Mouse (Mus musculus) hindbrain, embryonic 14.5 days (tissue): ENCODE measurements at regions not wholly inside any gene's neighbourhood (a gene's known extent, or its start where the extent isn't known, plus 50 kb on each side); places are given as distances from the start of the nearest gene placed in this dataset.

ENCODE experiments used
- ATAC-seq: fragments of 200-750 bp; cut with Nextera tagmentation; 2 replicates; pipeline ENCODE4 v1.8.0; 2017; ENCODE audit warnings: moderate number of reproducible peaks, mild to moderate bottlenecking, moderate TSS enrichment, moderate library complexity; ENCODE audit not compliant: low FRiP score
- DNase-seq: peaks from one replicate; pipeline ENCODE4 v3.0.0-alpha.2; 2015; ENCODE audit warnings: low spot score
- H3K27ac ChIP-seq: fragments of 300-500 bp; sonication (generic); 2 replicates; pipeline ENCODE4 v1.5.1; 2014; ENCODE audit warnings: mild to moderate bottlenecking, moderate library complexity
- H3K27me3 ChIP-seq: fragments of 300-500 bp; sonication (generic); 2 replicates; pipeline ENCODE4 v1.6.1; 2014; ENCODE audit warnings: mild to moderate bottlenecking, low read length, mixed read lengths; ENCODE audit not compliant: control insufficient read depth, insufficient read depth
- H3K36me3 ChIP-seq: fragments of 300-500 bp; sonication (generic); replicated peaks from 2 replicates; pipeline ENCODE4 v1.6.1; 2014; ENCODE audit not compliant: control insufficient read depth, insufficient read depth
- H3K4me1 ChIP-seq: fragments of 300-500 bp; sonication (generic); replicated peaks from 2 replicates; pipeline ENCODE4 v1.6.1; 2014; ENCODE audit warnings: antibody characterized with exemption, low read length, mixed read lengths; ENCODE audit not compliant: control insufficient read depth, insufficient read depth
- H3K4me2 ChIP-seq: fragments of 300-500 bp; sonication (generic); replicated peaks from 2 replicates; pipeline ENCODE4 v1.6.1; 2014; ENCODE audit warnings: mild to moderate bottlenecking, moderate library complexity
- H3K4me3 ChIP-seq: fragments of 300-500 bp; sonication (generic); replicated peaks from 2 replicates; pipeline ENCODE4 v1.5.1; 2014; ENCODE audit warnings: mild to moderate bottlenecking, low read length
- H3K9ac ChIP-seq: fragments of 300-500 bp; sonication (generic); 2 replicates; pipeline ENCODE4 v1.6.1; 2014
- H3K9me3 ChIP-seq: fragments of 300-500 bp; sonication (generic); 2 replicates; pipeline ENCODE4 v1.6.1; 2016; ENCODE audit warnings: low read length; ENCODE audit not compliant: control insufficient read depth
- WGBS: fragments of 180-500 bp; shearing (Covaris S2); extraction: QIAGEN DNeasy Blood & Tissue Kit; methylation state at CpG from one replicate; pipeline ENCODE4 v1.1.7; 2014; 5-methylcytosine and 5-hydroxymethylcytosine counted together

DNA sequence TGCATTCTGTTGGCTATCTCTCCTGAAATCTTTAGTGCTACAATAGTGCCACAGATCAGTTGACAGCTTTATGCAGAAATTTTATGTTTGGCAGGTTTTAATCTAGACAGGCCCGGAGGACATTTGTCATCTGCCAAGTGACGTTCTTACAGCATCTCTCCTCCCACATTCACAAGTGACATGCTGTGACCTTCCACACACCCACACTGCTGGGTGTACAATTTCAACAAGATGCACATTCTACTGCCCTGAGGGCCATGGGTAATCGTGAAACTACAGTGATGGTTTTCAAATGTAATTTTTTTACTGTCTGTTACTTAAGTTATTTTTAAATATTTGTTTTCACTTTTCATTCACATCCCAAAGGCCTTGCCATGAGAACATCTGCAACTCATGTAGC, 639.2 kb upstream of the Gm11114 start:
- Histone ChIP-seq H3K9ac (no peak overlapping the region), H3K27me3 (no peaks in the 10 kb centered on the region), H3K4me1 (no peaks in the 10 kb centered on the region), H3K9me3 (no peaks in the 10 kb centered on the region), H3K4me2 (no peak overlapping the region), H3K36me3 (no peaks in the 10 kb centered on the region), H3K4me3 (no peak overlapping the region), H3K27ac (no peak overlapping the region)
- 64% methylated on average over 3 of the region's 3 CpGs for WGBS
- ATAC-seq (no peak), DNase-seq (no peak)

DNA sequence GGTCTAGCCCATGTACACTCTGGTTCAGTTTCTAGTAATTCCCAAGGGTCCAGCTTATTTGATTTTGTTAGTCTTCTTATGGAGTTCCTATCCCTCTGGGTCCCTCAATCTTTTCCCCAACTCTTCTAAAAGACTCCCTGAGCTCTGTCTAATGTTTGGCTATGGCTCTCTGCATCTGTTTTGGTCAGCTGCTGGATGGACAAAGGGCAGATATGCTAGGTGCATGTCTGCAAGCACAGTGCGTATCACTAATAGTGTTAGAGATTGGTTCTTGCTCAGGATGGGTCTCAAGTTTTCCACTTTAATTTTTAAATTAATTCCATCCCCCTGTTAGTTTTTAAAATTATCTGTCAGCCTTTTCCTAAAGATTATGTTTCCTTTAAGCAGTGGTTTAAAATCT, 634.2 kb upstream of the Gm11114 start:
- ATAC-seq (no peak), DNase-seq (no peak)
- no peaks in the 10 kb centered on the region for H3K4me1 ChIP-seq
- H3K9ac ChIP-seq = no peak overlapping the region
- H3K27ac ChIP-seq = no peak overlapping the region
- no peaks in the 10 kb centered on the region for H3K27me3 ChIP-seq
- no peaks in the 10 kb centered on the region for H3K36me3 ChIP-seq
- no peaks in the 10 kb centered on the region for H3K9me3 ChIP-seq
- WGBS = 100% methylated on average over 1 of the region's 1 CpGs
- H3K4me3 ChIP-seq = no peak overlapping the region
- H3K4me2 ChIP-seq = no peak overlapping the region

DNA sequence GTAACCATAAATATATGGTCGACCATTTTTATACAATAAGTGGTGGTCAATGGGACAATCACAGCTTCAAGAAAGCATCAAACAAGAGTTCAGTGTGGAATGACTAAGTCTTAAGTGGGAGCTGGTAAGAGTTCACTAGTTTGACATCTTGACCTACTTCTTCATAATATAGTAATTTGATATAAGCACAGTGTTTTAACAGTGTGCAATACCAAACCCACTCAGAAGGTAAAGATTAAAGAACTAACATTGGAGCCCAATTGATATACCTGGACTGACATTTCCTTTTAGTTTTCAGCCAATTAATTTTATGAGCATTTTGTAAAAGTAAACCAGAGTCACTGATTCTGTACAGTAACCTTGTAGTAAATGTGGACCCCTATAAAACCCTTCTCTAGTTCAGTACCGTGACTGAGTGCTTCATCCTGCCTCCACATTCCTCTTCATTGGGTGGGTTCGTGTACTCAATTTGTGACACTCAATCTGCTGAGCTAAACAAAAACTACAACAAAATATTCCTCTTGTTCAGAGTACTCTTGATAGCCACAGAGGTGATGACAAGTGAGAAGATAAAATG, 593.9 kb upstream of the Gm11114 start:
- Histone ChIP-seq H3K27me3 (no peaks in the 10 kb centered on the region), H3K36me3 (no peaks in the 10 kb centered on the region), H3K9ac (no peak overlapping the region), H3K4me3 (no peak overlapping the region), H3K27ac (no peak overlapping the region), H3K4me2 (no peak overlapping the region), H3K9me3 (no peaks in the 10 kb centered on the region), H3K4me1 (no peaks in the 10 kb centered on the region)
- ATAC-seq (no peak), DNase-seq (no peak)
- 81% methylated on average over 3 of the region's 3 CpGs for WGBS

DNA sequence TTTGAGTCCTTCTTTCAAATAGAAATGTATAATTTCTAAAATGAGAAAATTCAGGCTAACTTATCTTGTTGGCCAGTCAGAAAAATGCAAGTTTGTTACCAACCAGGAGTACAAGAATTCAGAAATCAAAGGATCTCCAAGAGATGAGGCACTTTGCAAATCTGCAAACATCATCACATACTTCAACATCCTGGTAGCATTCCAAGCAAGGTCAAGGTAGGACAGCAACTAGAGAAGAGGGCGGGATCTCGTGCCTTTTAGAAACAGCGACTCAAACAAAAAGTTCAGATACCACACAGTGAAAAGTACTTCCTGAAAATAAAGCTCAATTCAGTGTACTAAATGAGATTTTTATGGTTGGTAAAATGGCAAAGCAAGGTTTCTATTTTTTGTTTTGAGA, 593.2 kb upstream of the Gm11114 start:
- Histone ChIP-seq H3K4me3 (no peak overlapping the region), H3K4me2 (no peak overlapping the region), H3K36me3 (no peaks in the 10 kb centered on the region), H3K9me3 (no peaks in the 10 kb centered on the region), H3K27me3 (no peaks in the 10 kb centered on the region), H3K9ac (no peak overlapping the region), H3K4me1 (no peaks in the 10 kb centered on the region), H3K27ac (no peak overlapping the region)
- DNase-seq (no peak), ATAC-seq (no peak)
- 92% methylated on average over 3 of the region's 3 CpGs for WGBS

DNA sequence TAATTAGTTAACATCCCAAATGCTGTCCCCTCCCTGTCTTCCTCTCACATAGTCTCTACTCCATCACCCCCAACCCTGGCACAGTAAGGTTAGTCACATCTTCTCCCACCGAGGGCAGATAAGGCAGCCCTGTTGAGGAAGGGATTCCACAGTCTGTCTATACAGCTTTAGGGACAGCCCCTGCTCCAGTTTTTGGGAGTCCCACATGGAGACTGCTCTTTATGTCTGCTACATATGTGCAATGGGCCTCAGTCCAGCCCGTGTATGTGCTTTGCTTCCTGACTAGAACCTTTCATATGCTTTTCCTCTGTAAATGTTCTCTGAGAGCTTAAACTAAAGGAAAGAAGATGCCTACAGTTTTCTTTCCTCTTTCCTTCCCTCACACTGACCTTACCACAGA, 592.1 kb upstream of the Gm11114 start:
- Histone ChIP-seq H3K27ac (no peak overlapping the region), H3K9ac (no peak overlapping the region), H3K27me3 (no peaks in the 10 kb centered on the region), H3K4me2 (no peak overlapping the region), H3K36me3 (no peaks in the 10 kb centered on the region), H3K9me3 (0 out of 2 replicates have a peak, but pooled peaks cover 6% of the 10 kb centered on the region), H3K4me3 (no peak overlapping the region), H3K4me1 (no peaks in the 10 kb centered on the region)
- 92% methylated on average over 2 of the region's 2 CpGs for WGBS
- ATAC-seq (no peak), DNase-seq (no peak)

DNA sequence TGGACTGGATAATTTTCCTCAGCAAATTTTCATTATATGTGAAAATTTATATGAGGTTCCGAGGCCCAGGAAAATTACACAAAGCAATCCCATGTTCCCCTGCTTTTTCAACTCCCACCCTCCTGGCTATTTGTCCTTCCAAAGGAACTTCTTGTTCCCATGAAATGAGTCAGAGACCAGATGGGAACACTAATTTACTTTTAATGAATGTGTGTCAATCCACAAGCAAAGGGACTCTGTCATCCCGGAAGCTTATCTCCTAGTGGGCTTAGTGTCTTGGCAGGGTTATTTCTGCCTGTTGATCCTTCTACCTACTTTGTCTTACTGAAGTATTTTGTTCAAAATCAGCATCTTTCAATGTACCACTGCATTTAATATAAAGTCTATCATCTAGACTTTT, 573.3 kb upstream of the Gm11114 start:
- 67% methylated on average over 2 of the region's 2 CpGs for WGBS
- Histone ChIP-seq H3K9ac (no peak overlapping the region), H3K9me3 (no peaks in the 10 kb centered on the region), H3K4me2 (no peak overlapping the region), H3K36me3 (no peaks in the 10 kb centered on the region), H3K4me1 (no peaks in the 10 kb centered on the region), H3K27ac (no peak overlapping the region), H3K27me3 (no peaks in the 10 kb centered on the region), H3K4me3 (no peak overlapping the region)
- ATAC-seq (no peak), DNase-seq (no peak)

DNA sequence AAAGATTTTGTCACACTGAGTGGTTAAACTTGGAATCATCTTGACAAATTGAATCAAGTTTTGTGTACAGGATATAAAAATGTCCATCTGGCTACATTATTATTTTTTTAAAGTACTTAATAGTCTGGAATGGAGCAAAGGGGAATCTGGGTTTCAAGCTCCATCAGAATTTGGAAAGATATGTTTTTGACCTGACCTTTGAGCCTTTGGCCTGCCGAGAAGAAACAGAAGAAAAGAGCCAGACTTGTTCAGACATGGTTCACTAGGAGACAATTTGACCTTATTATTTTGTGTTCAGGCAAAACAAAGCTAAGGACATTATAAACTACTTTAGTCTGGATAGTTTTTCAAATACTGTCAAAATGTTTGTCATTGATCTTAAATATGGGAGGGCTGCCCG, 572.2 kb upstream of the Gm11114 start:
- no peaks in the 10 kb centered on the region for H3K9me3 ChIP-seq
- no peaks in the 10 kb centered on the region for H3K36me3 ChIP-seq
- WGBS = 60% methylated on average over 2 of the region's 2 CpGs
- ATAC-seq = no peak
- no peak overlapping the region for H3K9ac ChIP-seq
- no peak for DNase-seq
- H3K4me3 ChIP-seq = no peak overlapping the region
- H3K4me2 ChIP-seq = no peak overlapping the region
- H3K4me1 ChIP-seq = no peaks in the 10 kb centered on the region
- H3K27me3 ChIP-seq = no peaks in the 10 kb centered on the region
- no peak overlapping the region for H3K27ac ChIP-seq

DNA sequence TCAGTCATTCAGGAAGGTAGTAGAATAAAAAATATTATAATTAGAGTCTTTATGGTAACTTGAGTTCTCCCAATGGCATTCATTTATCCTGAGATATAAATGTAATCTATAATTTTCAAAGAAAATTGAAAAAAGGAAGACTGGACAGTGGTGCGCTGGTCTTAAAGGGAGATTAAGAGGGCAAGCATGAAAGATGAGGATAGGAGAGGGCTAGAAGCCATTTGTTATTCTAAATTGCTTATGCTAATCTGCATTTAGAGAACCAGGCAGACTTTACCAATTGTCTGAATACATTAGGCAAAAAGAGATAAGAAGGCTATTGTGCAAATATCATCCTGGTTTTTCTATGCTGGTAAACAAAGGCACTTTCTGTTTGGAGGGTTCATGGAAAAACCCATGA, 558.2 kb upstream of the Gm11114 start:
- H3K4me2 ChIP-seq = no peak overlapping the region
- no peaks in the 10 kb centered on the region for H3K4me1 ChIP-seq
- 54% methylated on average over 1 of the region's 1 CpGs for WGBS
- no peaks in the 10 kb centered on the region for H3K36me3 ChIP-seq
- no peak overlapping the region for H3K4me3 ChIP-seq
- no peak for ATAC-seq
- H3K27ac ChIP-seq = no peak overlapping the region
- no peaks in the 10 kb centered on the region for H3K27me3 ChIP-seq
- H3K9me3 ChIP-seq = no peaks in the 10 kb centered on the region
- H3K9ac ChIP-seq = no peak overlapping the region
- DNase-seq = no peak

DNA sequence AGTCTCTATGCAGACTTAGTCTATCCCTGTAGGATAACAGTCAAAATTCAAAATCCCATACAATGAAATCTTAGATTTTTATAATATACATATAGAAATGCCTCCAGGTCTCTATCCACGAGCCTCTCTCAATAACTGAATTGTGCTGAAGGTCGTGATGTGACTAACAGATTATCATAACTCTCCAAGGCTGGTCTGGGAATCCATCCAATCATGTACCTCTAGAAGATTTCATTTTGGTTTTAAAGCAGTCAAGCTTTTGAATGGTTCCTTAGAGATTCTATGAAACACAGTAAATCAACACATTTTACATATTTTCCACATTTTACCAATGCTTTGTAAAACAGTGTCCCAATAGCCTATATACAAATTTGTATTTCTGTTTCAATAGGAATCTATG, 557.7 kb upstream of the Gm11114 start:
- 70% methylated on average over 2 of the region's 2 CpGs for WGBS
- ATAC-seq (no peak), DNase-seq (no peak)
- Histone ChIP-seq H3K9me3 (no peaks in the 10 kb centered on the region), H3K27me3 (no peaks in the 10 kb centered on the region), H3K36me3 (no peaks in the 10 kb centered on the region), H3K4me3 (no peak overlapping the region), H3K9ac (no peak overlapping the region), H3K27ac (no peak overlapping the region), H3K4me1 (no peaks in the 10 kb centered on the region), H3K4me2 (no peak overlapping the region)

DNA sequence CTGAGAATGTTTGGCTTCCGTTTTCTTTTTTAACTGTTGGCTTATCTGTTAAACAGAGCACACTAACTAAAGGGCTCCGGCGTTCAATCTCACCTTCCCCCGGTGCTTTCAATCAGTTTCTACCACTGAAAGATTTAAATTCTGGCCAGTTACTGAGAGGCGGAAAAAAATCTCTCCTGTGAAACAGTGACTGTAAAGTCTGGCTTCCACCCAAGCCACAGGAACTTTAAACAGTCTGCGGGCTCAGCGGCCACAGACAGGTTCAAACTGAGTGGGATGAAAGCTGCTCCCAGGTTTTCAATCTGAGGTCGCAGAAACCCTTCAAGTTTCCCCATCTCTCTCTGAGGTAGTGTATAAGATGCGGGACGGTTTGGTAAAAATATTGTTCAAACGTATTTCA, 538.2 kb upstream of the Gm11114 start:
- no peak overlapping the region for H3K9ac ChIP-seq
- no peaks in the 10 kb centered on the region for H3K4me1 ChIP-seq
- H3K36me3 ChIP-seq = no peaks in the 10 kb centered on the region
- no peak overlapping the region for H3K4me3 ChIP-seq
- H3K9me3 ChIP-seq = no peaks in the 10 kb centered on the region
- no peak for DNase-seq
- no peak for ATAC-seq
- no peaks in the 10 kb centered on the region for H3K27me3 ChIP-seq
- no peak overlapping the region for H3K4me2 ChIP-seq
- 79% methylated on average over 11 of the region's 11 CpGs for whole genome bisulfite sequencing
- no peak overlapping the region for H3K27ac ChIP-seq
